Mouse (Mus musculus) lung, postnatal 0 days (tissue): ENCODE measurements around the gene 1700011M02Rik.

ENCODE experiments used
- CTCF ChIP-seq: IDR thresholded peaks from 2 replicates; pipeline ENCODE4 v1.5.1; 2016; ENCODE audit warnings: antibody characterized with exemption, mild to moderate bottlenecking
- EP300 ChIP-seq: IDR thresholded peaks from 2 replicates; pipeline ENCODE4 v1.6.1; 2016; ENCODE audit warnings: antibody characterized with exemption, mild to moderate bottlenecking, control low read depth

DNA sequence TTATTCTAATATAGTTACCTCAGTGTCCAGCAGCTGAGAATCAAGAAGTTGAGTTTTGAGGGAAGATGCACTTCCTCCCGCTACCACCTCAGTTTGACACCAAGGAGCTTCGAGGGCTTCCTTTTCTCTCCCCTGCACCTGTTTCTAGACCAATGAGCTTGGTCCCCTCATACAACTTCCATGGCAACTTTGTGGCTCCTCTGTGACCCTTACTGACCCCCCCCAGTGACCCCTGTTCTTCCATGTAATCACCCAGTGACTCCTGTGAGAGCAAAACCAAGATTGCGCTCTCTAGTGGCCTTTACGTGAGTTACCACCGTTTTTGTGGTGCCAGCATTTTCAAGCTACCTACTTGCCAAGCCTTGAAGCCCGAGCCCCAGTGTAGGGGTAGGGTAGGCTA is 40.8 kb upstream of the 1700011M02Rik start, which contains the start of gene 1700031F05Rik:
- TF ChIP-seq CTCF, result no peak
- no peak for TF ChIP-seq EP300
